Mouse (Mus musculus) adrenal gland, postnatal 14 days (tissue): ENCODE measurements at regions not wholly inside any gene's neighbourhood (a gene's known extent, or its start where the extent isn't known, plus 50 kb on each side); places are given as distances from the start of the nearest gene placed in this dataset.

Source experiments
- DNase-seq: peaks from one replicate; pipeline ENCODE4 v3.0.0; 2021; ENCODE audit warnings: mixed read lengths
- microRNA-seq, 2 experiments: library from miRNA; unstranded; fragments of <30 nt; microRNA quantifications; one replicate each; pipeline ENCODE4 v1.2.0; 2021

DNA sequence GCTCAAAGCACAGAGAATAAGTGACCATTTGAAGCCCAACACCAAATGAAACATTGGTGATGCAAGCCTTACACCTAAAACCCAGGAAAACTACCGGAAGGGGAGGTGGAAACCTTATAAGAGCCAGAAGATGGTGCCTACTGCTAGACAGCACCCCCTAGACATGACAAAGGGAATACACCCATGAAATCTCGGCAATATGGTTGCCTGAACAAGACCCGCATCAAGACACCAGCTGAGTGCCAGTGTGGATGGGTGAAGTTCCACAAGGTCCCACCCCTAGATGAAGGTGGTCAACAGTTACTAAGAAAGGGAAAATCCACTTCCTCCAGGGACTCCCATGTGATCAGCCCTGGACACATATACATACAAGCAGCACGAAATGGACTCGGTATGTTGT is 64.2 kb upstream of the Paip1 start:
- no peak for DNase-seq

DNA sequence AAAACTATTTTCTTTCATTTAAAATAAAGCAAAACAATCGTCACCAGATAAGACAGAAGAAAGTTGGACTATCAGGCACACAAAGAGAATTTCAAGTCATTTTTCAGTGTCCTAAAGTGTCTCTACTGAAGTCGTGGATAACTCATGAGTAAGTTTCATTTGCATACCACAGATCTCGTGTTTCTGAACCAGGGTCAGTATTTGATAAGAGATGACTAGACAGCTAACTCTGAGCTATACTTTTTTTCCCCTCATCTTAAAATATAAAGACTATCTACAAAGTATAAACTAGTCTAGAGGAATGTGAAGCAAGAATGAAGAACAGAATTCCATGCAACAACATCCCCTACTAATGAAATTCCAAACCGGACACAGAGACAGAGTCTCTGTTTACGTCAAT is 60.9 kb upstream of the Paip1 start:
- DNase-seq, result no peak

DNA sequence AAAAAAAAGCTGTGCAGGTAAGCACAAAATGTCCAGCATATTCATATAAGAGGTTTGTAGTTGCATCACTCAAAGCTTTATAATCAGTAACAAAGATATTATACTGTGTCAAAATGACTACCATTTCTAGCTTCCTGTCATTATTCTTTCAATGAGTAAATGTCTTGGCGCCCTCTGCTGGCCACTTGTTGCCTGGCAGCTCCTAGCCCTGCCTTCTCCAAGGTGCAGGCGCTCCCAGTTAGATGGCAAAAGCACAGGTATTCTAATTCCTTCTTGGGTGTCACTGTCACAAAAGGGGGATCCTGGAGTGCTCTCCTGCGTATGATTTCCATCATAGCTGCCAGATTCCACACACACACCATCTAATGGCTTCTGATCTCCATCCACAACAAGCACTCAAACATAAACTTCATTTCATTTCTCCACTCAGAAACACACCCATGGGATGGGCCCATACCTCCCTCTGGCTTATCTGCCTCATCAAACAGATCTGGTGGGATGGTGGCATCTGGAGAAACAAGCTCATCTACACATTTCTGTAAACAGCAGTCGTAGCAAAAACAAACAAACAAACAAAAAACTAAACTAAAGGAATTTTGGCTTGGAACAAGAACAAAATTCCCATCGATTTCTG is 49.9 kb upstream of the Paip1 start:
- peak; percentile 89 for DNase-seq

Small RNAs in the stretch of these regions (microRNA-seq; reads per million reads assigned to microRNA genes)
- 0 reads per million in 2 experiments for gene Gm44488
